Mouse (Mus musculus) A20 (cell line): Measurements from ENCODE around the gene Rab3a.

ENCODE experiments used
- DNase-seq: peaks from one replicate; pipeline ENCODE4 v3.0.0-alpha.2; 2011; ENCODE audit warnings: low read depth, low spot score

Rab3a gene

DNA sequence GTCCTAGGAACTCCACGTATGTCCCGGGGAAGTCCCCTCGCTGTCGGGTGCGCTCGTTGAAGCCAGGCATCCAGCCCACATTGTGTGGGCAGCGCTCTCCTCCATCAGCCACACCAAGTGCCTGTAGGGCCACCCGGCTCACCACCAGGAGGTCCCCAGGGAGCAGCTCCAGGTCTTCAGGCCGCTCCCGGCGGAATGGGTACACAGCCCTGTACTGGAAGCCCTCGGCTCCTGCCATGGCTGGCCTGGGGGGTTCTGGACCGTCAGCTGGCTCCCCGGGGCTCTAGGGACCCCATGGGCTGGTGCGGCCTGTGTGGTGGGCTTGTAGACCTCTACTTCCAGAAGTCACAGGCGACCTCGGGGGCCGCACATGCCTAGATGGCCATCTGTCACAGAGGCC lies 20.3 kb downstream of the Rab3a start:
- DNase-seq = no peak

DNA sequence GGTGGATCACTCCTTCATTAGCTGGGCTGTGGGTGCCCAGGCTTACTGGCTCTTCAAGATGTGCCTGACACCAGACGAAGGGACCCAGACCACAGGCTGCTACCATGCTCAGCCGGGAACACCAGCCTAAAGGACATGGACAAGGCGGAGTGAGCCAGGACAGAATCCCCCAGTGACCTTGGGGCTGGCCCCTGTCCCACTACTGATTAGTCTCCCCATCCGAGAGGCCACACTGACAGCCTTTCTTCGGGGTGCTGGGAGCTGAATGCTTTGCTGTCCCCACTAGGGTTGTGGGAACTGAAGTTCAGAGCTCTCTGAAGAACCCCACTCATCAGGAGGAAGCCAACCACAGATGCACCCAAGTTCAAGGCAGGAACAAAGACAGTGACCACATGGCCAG lies 20.7 kb downstream of the Rab3a start:
- no peak for DNase-seq

- DNase-seq = no peak
Observed at GRCm38 (mm10) chr8:70775851-70776495, 21.5 kb downstream of the Rab3a start.

- DNase-seq = peak; percentile 96
Observed at GRCm38 (mm10) chr8:70776496-70777444, 22.3 kb downstream of the Rab3a start, which contains the start of gene Pik3r2. TSS of gene Pik3r2 (minus strand) at chr8:70776713.

DNA sequence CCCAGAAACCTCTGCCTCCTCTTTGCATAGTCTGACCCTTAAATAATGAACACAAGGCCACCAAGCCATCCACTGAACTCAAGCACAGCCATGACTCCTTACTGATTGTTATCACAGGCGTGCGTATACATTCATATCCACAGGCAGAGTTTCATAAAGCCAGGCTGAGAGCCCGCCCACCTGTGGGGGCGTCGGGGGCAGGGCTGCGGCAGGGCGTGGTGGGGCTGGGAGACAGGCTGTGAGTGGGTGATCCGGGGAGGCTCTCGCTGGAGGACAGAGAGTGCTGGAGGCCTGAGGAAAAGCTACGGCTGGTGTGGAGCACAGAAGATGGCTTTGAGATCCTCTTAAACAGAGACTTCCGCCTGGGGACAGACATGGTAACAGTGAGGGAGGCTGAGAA lies 25.6 kb downstream of the Rab3a start:
- no peak for DNase-seq

- no peak for DNase-seq
Observed at GRCm38 (mm10) chr8:70786291-70787050, 32.0 kb downstream of the Rab3a start.

- no peak for DNase-seq
Observed at GRCm38 (mm10) chr8:70787051-70787445, 32.6 kb downstream of the Rab3a start.

GRCm38 (mm10) chr8:70787941-70788667 lies 33.6 kb downstream of the Rab3a start:
- no peak for DNase-seq

- no peak for DNase-seq
Observed at GRCm38 (mm10) chr8:70789046-70789445, 34.6 kb downstream of the Rab3a start.

- no peak for DNase-seq
Observed at GRCm38 (mm10) chr8:70790846-70791245, 36.4 kb downstream of the Rab3a start.

- peak; percentile 87 for DNase-seq
Observed at GRCm38 (mm10) chr8:70791294-70791701, 36.8 kb downstream of the Rab3a start.

DNA sequence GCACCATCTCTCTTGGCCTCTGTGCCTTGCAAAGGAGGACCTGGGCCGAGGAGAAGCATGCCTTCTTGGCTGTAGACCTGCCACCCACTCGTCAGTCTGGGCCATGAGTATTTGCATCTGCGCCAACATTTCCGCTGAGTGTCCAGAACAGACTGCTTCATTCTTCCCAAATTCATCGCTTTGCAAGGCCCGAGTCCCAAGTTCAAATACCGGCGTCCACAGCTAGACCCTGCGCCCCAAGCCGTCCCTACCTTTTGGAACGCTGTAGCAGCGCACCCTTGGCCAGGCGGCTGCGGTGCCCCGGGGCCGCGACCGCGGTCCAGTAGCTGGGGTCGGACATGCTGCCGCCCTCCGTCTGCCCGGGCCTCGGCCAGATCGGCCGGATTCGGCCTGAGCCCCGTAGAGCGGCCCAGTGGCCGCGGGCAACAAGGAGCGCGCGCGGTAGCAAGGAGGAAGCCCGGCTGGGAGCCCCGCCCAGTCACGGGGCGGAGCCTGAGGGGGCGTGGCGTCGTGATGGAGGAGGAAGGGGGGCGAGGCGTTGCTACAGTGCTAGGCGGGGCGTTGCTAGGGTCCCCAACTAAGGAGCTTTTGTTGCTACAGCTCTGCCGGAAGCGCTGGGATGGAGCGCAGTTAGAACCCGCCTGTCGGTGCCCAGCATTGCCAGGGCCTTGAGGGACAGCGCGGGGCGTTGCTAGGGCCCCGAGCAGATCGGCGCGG lies 37.7 kb downstream of the Rab3a start:
- DNase-seq = peak; percentile 99

- no peak for DNase-seq
Observed at GRCm38 (mm10) chr8:70792700-70793099, 38.2 kb downstream of the Rab3a start.

GRCm38 (mm10) chr8:70794215-70794614 lies 39.7 kb downstream of the Rab3a start:
- no peak for DNase-seq

GRCm38 (mm10) chr8:70795370-70795769 lies 40.9 kb downstream of the Rab3a start:
- no peak for DNase-seq

DNA sequence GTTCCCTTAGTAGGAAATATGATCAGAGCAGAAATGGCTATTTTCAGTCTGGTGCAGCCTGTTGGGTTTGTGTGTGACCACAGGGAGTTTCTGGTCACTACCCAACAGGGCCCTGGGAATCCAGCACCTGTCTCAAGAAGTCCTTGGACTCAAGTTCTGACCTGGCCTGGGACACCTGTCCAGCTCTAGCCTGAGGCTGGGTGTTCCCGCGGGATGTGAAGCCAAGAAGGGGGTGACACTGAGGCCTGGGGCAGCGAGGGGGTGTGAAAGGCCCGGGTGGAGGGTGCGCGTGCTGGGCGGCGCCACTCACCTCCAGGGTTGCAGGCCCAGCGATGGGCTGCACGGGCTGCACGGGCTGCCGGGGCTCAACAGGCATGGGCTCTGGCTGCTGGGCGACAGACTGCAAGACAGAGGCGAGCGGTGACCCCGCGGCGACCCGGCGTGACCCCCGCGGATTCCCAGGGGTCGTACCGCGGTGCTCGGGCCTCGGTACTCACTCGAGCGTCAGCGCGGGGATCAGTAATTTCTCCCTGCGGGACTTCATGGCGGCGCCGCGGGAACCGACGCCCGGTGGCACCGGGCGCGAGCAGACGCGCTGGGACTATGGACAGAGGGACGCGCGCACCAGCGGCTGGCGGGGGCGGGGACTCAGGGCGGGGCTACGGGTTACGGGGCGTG lies 42.1 kb downstream of the Rab3a start:
- no peak for DNase-seq

DNA sequence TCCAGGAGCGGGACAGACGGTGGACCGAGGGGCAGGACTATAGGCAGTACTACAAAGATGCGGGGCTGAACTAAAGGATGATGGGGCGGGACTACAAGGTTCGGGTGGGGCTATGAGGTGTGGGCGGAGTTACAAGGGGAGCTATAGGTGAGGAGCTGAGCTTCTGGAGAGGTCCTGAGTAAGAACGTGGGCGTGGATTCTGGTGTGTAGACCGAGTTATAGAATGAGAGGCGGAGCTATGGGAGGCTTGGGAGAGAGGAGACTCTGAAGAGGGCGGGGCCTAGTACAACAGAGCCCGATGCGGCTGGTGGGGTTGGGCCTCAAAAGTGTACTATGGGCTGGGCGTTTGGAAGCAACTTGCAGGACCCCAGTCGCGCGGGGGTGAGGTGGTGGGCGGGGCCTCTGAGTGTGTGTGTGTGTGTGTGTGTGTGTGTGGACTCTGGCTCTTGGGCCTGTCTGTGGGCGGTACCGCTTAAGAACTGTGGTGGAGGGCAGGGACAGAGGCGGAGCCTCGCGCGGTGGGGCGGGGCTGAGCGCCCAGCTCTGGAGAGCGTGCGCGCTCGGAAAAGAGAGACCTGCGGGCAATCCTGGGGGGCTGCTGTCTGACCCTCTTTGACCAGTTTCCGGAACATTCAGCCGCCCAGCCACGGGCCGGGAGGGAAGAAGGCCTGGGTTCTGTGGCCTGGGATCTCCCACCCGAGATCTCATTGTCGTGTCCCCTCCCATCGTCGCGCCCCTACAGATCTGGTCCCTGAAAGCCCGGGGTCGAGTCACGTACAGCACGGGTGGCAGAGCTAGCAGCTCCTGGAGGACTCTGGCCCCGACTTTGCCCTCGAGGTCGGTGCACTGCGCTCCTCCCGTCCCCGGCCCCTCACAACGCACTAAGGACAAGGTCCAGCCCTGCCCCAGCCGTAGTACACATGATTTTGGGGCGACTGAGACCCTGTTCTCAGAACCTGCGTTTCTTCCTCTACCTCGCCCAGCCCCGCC lies 42.9 kb downstream of the Rab3a start:
- DNase-seq = peak; percentile 95

DNA sequence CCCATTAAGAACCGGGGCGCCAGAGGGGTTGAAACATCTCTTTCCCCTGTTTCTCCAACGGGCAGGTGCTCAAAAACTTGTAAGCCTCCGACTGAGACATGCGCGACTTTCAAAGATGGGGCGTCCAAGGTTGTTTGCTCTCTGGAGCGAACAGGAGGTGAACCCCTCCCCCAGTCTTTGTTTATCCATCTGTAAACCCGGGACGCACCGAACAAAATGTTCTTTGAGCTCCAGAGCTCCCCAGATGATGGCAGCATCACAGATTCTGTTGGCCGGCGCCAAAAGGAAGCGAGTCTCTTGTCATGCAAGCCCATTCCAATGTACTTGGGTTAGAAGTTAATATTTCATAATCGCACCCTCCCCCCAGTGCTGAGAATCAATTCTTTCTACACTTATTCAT lies 43.8 kb downstream of the Rab3a start:
- DNase-seq = no peak

DNA sequence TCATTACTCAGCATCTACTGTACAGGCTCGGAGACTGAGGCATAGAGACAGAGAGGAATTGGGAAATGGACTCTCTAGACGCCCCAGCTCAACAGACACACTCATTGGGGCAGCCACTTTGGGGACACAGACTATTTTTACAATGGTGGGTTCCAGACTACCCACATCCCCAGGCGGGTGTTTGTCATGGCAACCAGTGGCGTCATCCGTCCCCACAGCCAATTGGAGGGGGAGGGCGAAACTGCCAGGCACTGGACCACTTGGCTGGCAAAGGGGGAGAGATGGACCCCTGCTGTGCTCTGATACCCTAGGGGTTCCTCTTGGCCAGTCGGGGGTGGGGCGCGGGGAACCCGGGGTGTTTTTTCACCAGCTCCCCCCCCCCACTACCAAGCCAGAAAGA lies 46.2 kb downstream of the Rab3a start:
- no peak for DNase-seq
